Mouse (Mus musculus): ENCODE results near the gene Nceh1.
A peak's percentile ranks its signal among the peaks of the same experiment; 100 is the strongest.

Nceh1 gene

DNA sequence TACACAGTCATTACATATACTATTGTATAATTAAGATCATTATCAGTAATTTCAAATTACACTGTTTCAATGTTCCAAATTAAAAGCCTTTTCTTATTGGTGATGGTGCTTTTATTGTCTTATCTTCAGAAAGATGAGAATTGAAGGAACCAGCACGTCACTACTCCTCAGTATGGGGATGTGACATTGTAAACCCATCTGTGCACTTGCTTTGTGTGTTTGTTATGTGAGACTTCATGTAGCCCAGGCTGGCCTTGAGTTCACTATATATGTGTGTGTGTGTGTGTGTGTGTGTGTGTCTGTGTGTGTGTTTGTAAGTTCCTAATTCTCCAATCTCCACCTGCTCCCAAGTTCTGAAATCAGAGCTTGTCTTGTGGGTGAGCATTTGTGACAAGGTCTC, 12.5 kb upstream of the Nceh1 start:
- no peak for DNase-seq (ENCODE audit: low read depth, low spot score)
- no peaks in the 10 kb centered on the region for H3K36me3 ChIP-seq (ENCODE audit: control insufficient read depth, insufficient read depth, low read length, poor library complexity, severe bottlenecking)
- no peaks in the 10 kb centered on the region for H3K27me3 ChIP-seq (ENCODE audit: control insufficient read depth, insufficient read depth, low read length, poor library complexity, severe bottlenecking)

DNA sequence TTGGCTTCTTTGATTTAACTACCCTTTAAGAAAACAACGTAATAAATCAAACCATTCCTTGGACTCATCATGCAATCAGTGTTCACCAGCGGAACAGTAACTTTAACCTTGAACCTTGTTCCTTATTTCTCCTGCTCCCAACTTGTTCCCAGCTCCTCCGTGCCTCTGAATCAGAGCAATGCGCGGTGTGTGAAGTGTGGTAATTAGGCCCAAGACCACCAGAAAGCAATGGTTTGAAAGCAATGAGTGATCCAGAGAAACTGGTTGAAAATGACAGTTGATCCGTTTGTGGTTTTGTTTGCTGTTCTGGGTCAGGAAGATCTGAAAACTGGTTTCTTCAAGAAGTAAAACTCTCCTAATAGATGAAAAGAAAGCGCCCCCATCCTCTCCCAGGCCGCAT, 3.1 kb upstream of the Nceh1 start:
- Histone ChIP-seq H3K27me3 (ENCODE audit: control insufficient read depth, insufficient read depth, low read length, poor library complexity, severe bottlenecking) (no peaks in the 10 kb centered on the region), H3K36me3 (ENCODE audit: control insufficient read depth, insufficient read depth, low read length, poor library complexity, severe bottlenecking) (no peaks in the 10 kb centered on the region)
- DNase-seq (ENCODE audit: low read depth, low spot score), result no peak

- H3K27me3 ChIP-seq (ENCODE audit: control insufficient read depth, insufficient read depth, low read length, poor library complexity, severe bottlenecking), result no peaks in the 10 kb centered on the region
- H3K36me3 ChIP-seq (ENCODE audit: control insufficient read depth, insufficient read depth, low read length, poor library complexity, severe bottlenecking), result no peaks in the 10 kb centered on the region
- peak; percentile 6 for DNase-seq (ENCODE audit: low read depth, low spot score)
Measured at GRCm38 (mm10) chr3:27183601-27184175, 923 bp downstream of the Nceh1 start.

GRCm38 (mm10) chr3:27188386-27188785, 5.6 kb downstream of the Nceh1 start:
- Histone ChIP-seq H3K36me3 (ENCODE audit: control insufficient read depth, insufficient read depth, low read length, poor library complexity, severe bottlenecking) (no peaks in the 10 kb centered on the region), H3K27me3 (ENCODE audit: control insufficient read depth, insufficient read depth, low read length, poor library complexity, severe bottlenecking) (no peaks in the 10 kb centered on the region)
- DNase-seq (ENCODE audit: low read depth, low spot score), result no peak

DNA sequence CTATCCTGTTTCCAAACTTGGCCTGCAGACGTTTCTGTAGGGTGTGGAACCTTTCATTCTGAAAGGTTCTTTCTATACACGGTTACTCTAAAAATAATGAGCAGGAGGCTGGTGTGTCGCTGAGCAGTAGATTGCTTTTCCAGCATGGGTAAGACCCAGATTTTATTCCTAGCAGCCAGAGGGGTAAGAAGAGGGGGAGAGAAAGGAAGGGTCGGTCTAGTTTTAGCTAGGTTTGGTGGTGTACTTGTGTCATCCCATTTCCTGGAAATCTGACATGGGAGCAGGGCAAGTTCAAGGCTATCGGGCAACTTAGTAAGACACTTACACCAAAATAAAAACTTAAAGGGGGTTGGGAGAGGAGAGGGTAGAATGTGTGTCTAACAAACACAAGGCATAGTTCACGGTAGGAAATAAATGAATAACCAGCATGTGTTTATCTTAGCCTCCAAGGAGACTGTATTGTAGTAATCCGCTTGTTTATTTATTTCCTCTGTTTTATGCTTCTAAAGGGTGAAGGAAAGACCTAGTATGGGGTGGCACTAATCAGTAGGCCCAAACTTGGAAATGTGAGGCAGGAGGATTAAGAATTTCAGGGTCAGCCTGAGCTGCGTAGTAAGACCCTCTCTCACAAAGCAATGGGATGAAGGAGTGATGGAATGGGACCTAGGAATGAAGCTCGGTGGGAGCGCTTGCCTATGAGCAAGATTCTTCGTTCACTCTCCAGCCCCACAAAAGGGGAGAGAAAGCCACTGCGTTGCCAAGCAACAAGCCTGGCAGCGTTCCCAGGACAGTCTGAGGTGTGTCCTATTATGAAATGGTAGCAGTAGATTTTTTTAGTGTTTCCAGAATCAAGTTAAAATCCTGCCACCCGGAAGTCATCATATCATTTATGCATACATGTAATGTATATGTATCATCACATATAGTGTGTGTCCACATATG, 6.8 kb downstream of the Nceh1 start:
- H3K36me3 ChIP-seq (ENCODE audit: control insufficient read depth, insufficient read depth, low read length, poor library complexity, severe bottlenecking), result no peaks in the 10 kb centered on the region
- no peak for DNase-seq (ENCODE audit: low read depth, low spot score)

DNA sequence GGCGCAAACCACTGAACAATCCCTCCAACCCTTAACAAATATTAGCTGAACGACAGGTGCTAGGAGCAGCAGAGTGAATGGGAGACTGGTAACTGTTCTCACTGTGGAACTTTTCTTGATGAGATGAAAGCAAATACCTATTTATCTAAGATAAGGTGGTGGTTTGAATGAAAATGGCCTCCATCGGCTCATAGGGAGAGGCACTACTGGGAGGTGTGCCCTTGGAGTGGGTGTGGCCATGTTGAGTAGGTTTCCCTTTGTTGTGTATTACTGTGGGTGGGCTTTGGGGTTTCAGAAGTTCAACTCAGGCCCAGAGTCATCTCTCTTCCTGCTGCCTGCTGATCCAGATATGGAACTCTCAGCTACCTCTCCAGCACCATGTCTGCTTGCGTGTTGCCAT, 8.1 kb downstream of the Nceh1 start:
- Histone ChIP-seq H3K27me3 (ENCODE audit: control insufficient read depth, insufficient read depth, low read length, poor library complexity, severe bottlenecking) (no peaks in the 10 kb centered on the region), H3K36me3 (ENCODE audit: control insufficient read depth, insufficient read depth, low read length, poor library complexity, severe bottlenecking) (no peaks in the 10 kb centered on the region)
- DNase-seq (ENCODE audit: low read depth, low spot score), result no peak

More for the DNA sequence above, 6.8 kb downstream of the Nceh1 start:
- H3K27me3 ChIP-seq (ENCODE audit: control insufficient read depth, insufficient read depth, low read length, poor library complexity, severe bottlenecking), result no peaks in the 10 kb centered on the region

GRCm38 (mm10) chr3:27191856-27192255, 9.1 kb downstream of the Nceh1 start:
- no peaks in the 10 kb centered on the region for H3K36me3 ChIP-seq (ENCODE audit: control insufficient read depth, insufficient read depth, low read length, poor library complexity, severe bottlenecking)
- H3K27me3 ChIP-seq (ENCODE audit: control insufficient read depth, insufficient read depth, low read length, poor library complexity, severe bottlenecking), result no peaks in the 10 kb centered on the region
- DNase-seq (ENCODE audit: low read depth, low spot score), result no peak

GRCm38 (mm10) chr3:27193844-27194317, 11.1 kb downstream of the Nceh1 start:
- Histone ChIP-seq H3K27me3 (ENCODE audit: control insufficient read depth, insufficient read depth, low read length, poor library complexity, severe bottlenecking) (no peaks in the 10 kb centered on the region), H3K36me3 (ENCODE audit: control insufficient read depth, insufficient read depth, low read length, poor library complexity, severe bottlenecking) (no peaks in the 10 kb centered on the region)
- DNase-seq (ENCODE audit: low read depth, low spot score), result peak; percentile 82

DNA sequence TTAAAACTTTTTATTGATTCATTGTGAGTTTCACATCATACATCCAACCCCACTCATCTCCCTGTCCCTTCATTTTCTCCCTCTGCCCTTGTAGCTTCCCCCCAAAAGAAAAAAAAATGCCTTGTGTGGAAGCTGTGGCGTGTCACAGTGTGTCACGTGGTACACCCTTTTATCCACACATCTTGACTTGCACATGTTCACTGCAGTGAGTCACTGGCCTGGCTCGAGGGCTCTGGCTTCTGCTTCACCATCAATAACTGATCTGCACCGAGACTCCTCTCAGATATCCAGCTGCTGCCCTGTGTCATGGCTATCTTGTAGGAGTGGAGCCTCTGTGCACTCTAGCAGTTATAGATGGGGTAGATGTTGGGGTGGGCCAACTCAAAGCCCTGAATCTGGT, 12.4 kb downstream of the Nceh1 start:
- H3K27me3 ChIP-seq (ENCODE audit: control insufficient read depth, insufficient read depth, low read length, poor library complexity, severe bottlenecking), result no peaks in the 10 kb centered on the region
- no peak for DNase-seq (ENCODE audit: low read depth, low spot score)
- no peaks in the 10 kb centered on the region for H3K36me3 ChIP-seq (ENCODE audit: control insufficient read depth, insufficient read depth, low read length, poor library complexity, severe bottlenecking)

- Histone ChIP-seq H3K36me3 (ENCODE audit: control insufficient read depth, insufficient read depth, low read length, poor library complexity, severe bottlenecking) (no peaks in the 10 kb centered on the region), H3K27me3 (ENCODE audit: control insufficient read depth, insufficient read depth, low read length, poor library complexity, severe bottlenecking) (no peaks in the 10 kb centered on the region)
- DNase-seq (ENCODE audit: low read depth, low spot score), result no peak
Measured at GRCm38 (mm10) chr3:27195573-27196227, 12.9 kb downstream of the Nceh1 start.

GRCm38 (mm10) chr3:27196529-27196928, 13.8 kb downstream of the Nceh1 start:
- DNase-seq (ENCODE audit: low read depth, low spot score), result no peak

DNA sequence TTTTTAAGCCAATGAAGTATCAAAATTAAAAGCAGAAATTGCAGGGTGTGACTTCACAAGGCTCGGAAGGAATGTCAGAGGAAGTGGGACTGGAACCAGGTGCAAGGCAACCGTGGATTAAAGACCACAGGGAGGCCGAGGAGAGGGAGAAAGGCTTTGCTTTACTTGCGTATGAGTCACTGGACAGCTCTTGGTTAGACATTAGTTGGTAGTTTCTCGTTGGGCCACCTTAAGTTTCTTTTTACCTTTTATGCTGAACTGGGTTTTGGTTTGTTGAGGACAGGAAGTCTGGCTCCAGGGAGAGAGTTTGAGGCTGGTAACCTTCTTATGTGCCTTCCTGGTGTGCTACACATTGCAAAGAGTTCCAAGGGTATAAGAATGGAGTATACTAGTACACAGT, 15.1 kb downstream of the Nceh1 start:
- Histone ChIP-seq H3K27me3 (ENCODE audit: control insufficient read depth, insufficient read depth, low read length, poor library complexity, severe bottlenecking) (no peaks in the 10 kb centered on the region), H3K36me3 (ENCODE audit: control insufficient read depth, insufficient read depth, low read length, poor library complexity, severe bottlenecking) (no peaks in the 10 kb centered on the region)
- DNase-seq (ENCODE audit: low read depth, low spot score), result no peak

More at GRCm38 (mm10) chr3:27196529-27196928, 13.8 kb downstream of the Nceh1 start:
- H3K27me3 ChIP-seq (ENCODE audit: control insufficient read depth, insufficient read depth, low read length, poor library complexity, severe bottlenecking), result no peaks in the 10 kb centered on the region
- no peaks in the 10 kb centered on the region for H3K36me3 ChIP-seq (ENCODE audit: control insufficient read depth, insufficient read depth, low read length, poor library complexity, severe bottlenecking)

DNA sequence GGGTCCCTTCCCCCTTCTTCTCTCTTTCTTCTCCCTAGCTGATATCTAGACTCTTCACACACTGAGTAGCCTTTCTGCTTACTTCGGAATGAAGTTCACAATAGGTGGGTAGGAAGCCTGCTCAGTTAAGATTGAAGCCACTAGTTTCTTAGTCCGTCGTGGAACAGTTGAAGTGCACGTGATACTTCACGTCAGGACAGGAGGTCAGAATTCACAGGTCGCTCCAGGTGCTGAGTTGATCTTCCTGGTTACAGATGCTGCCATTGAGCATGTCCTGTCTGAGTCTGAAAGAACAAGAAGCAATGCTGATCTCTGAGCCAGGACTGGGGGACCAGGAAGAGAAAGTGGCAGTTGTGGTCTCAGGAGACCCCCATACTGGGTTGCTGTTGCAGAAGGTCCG, 16.4 kb downstream of the Nceh1 start:
- no peaks in the 10 kb centered on the region for H3K27me3 ChIP-seq (ENCODE audit: control insufficient read depth, insufficient read depth, low read length, poor library complexity, severe bottlenecking)
- DNase-seq (ENCODE audit: low read depth, low spot score), result no peak
- H3K36me3 ChIP-seq (ENCODE audit: control insufficient read depth, insufficient read depth, low read length, poor library complexity, severe bottlenecking), result no peaks in the 10 kb centered on the region

DNA sequence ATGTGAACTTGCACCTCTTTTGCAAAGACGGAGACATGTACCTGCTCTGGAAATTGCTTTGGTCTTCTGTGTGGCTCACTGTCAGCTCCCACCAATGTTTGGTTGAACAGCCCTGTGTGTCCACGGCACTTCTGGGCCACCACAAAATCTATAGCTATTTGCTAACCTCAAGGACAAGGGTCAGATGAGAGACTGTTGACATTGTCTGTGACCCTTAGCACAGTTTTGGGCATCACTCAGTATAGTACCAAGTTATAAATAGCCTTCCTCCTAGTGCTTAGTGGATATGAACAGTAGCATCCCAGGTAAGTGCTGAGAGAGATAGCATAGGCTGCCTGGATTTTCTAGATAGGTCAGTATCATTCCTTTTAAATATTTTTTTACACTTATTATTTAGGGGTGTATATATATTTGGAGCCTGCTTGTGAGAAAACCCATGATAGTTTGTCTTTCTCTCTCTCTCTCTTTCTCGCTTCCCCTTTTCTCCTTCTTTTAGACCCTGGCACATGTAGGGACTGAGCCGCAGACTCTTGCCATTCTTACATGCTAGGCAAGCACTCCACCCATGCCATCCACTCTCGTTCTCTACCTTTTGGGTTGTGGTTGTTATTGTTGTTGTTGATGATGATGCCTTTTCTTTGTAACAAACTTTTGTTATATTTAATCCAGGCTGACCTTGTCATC, 19.1 kb downstream of the Nceh1 start:
- Histone ChIP-seq H3K27me3 (ENCODE audit: control insufficient read depth, insufficient read depth, low read length, poor library complexity, severe bottlenecking) (no peaks in the 10 kb centered on the region), H3K36me3 (ENCODE audit: control insufficient read depth, insufficient read depth, low read length, poor library complexity, severe bottlenecking) (no peaks in the 10 kb centered on the region)
- peak; percentile 18 for DNase-seq (ENCODE audit: low read depth, low spot score)

Data from splenic B cell, adult 2 months (primary cell).